Mouse (Mus musculus) cerebellum, adult 2 months (tissue): ENCODE measurements around the gene Dmrtc2. TPM values are rescaled to one million over a fixed set of nuclear protein-coding genes. Genes with fewer than 3 reads are reported as not detected.
A peak's percentile ranks its signal among the peaks of the same experiment; 100 is the strongest.
"Not testable (repeated sequence)": the region's sequence is repeated elsewhere in the genome, so short reads cannot be mapped to it uniquely, and the experiment has no call there.

Experiments
- DNase-seq, 2 experiments: peaks; one replicate each; pipeline ENCODE4 v3.0.0; 2021
- H3K27ac ChIP-seq: fragments of 200-500 bp; 2 replicates; pipeline ENCODE4 v1.5.1; 2012; ENCODE audit warnings: low read length, control low read depth, inconsistent platforms; ENCODE audit not compliant: insufficient read depth
- H3K27me3 ChIP-seq: fragments of 200-500 bp; 2 replicates; pipeline ENCODE4 v1.6.1; 2012; ENCODE audit warnings: inconsistent platforms, mild to moderate bottlenecking, low read length, moderate library complexity; ENCODE audit not compliant: control insufficient read depth, insufficient read depth
- H3K4me1 ChIP-seq: fragments of 200-500 bp; 2 replicates; pipeline ENCODE4 v1.6.1; 2011; ENCODE audit warnings: low read length; ENCODE audit not compliant: control insufficient read depth, insufficient read depth
- H3K4me3 ChIP-seq: fragments of 200-500 bp; replicated peaks from 2 replicates; pipeline ENCODE3; 2011; ENCODE audit warnings: mild to moderate bottlenecking, low read depth, low read length, control low read depth; ENCODE audit not compliant: insufficient read depth
- CTCF ChIP-seq: fragments of 200-500 bp; IDR thresholded peaks from 2 replicates; pipeline ENCODE4 v1.5.1; 2011; ENCODE audit warnings: low read depth, mild to moderate bottlenecking, control low read depth, low read length, moderate library complexity, borderline replicate concordance; ENCODE audit not compliant: insufficient read depth
- POLR2A ChIP-seq: fragments of 200-500 bp; IDR thresholded peaks from 2 replicates; pipeline ENCODE4 v1.6.1; 2011; ENCODE audit warnings: low read length, control low read depth, borderline replicate concordance; ENCODE audit not compliant: insufficient read depth
- WGBS: fragments of 180-500 bp; shearing (Covaris S2); methylation state at CpG from one replicate; pipeline ENCODE4 v1.1.7; 2018; 5-methylcytosine and 5-hydroxymethylcytosine counted together
- polyA plus RNA-seq: library from polyadenylated mRNA; depleted of rRNA; stranded (reverse); fragments of >200 nt; gene quantifications from 2 replicates; pipeline ENCODE4 v1.2.3, GENCODE M21; 2012; rRNA removed

Dmrtc2 gene
- polyA plus RNA-seq, result not detected in 2 replicates

DNA sequence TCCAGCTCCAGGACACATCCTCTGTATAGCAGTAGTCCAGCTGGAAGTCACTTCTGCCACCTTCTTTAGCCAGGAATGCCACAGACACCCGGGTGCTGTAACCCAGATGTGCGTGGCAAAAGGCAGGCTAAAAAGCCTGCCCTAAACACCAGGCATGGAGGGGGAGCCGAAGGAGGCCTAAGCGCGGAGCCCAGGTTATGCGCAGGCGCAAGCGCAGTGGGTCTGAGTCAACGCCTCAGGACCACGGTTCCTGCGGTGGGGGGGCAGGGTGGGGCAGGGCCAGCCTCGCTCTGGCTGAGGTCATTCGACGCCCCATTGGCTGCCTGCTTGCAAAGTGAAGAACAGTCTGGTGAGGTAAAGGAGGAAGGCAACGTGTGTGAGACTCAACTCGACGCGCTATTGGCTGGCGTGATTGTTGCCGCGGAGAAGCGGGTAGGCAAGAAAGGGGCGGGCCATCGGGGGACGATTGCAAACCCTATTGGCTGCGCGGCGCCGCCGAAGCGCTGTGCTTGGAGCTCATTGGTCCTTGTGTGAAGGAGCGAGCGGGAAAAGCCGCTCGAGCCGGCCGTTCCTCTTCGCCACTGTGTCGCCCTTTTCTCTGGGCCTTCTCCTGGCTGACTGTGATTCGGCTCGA lies at the start of gene Dmrtc2, which contains the start of gene Lypd4:
Gene Dmrtc2 (plus strand): TSS at position 526 of the 634 bp plus-strand sequence.
Gene Lypd4 (minus strand): TSS at position 410 of the 634 bp plus-strand sequence.
- 62% methylated on average over 41 of the region's 41 CpGs for WGBS
- DNase-seq, result no peak
- Histone ChIP-seq H3K4me1 (no peaks in the 10 kb centered on the region), H3K27ac (no peak within 1 kb of the TSS), H3K4me3 (no peak within 1 kb of the TSS), H3K27me3 (no peaks in the 10 kb centered on the region)
- no peak for TF ChIP-seq CTCF
- no peak for TF ChIP-seq POLR2A

- Histone ChIP-seq H3K27me3 (no peaks in the 10 kb centered on the region), H3K4me3 (no peak overlapping the region), H3K4me1 (peaks cover 12% of the 10 kb centered on the region), H3K27ac (no peak overlapping the region)
- no peak for TF ChIP-seq CTCF
- no peak for TF ChIP-seq POLR2A
- peak in 1 of 2 experiments; percentile 8 for DNase-seq
- 40% methylated on average over 7 of the region's 7 CpGs for whole genome bisulfite sequencing
Observed at GRCm38 (mm10) chr7:24824452-24824851, 45.4 kb upstream of the Dmrtc2 start.

DNA sequence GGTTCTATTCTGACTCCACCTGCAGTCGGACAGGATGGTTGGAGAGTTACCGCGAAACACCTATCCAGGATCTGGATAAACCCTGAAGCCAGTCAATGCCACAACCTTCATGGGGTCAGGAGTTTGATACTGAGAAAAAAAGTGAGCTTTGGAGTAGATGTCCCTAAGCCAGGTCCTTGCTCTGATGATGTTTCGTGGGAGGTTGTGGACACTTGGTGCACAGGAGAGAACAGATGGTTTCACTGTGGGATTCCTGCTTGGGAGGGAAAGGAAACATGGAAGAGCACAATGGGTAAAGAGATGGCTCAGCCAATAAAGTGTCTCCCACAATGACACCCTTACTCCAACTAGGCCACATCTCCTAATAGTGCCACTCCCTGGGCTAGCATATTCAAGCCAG lies 42.7 kb upstream of the Dmrtc2 start:
- DNase-seq, result peak; percentile 73 to 90
- 24% methylated on average over 4 of the region's 4 CpGs for WGBS
- H3K27ac ChIP-seq, result peak overlapping the region; percentile 59; the same call in 1 of the 2 replicates
- TF ChIP-seq POLR2A, result no peak
- TF ChIP-seq CTCF, result no peak
- H3K27me3 ChIP-seq, result no peaks in the 10 kb centered on the region
- H3K4me1 ChIP-seq, result peaks cover 12% of the 10 kb centered on the region
- H3K4me3 ChIP-seq, result no peak overlapping the region

DNA sequence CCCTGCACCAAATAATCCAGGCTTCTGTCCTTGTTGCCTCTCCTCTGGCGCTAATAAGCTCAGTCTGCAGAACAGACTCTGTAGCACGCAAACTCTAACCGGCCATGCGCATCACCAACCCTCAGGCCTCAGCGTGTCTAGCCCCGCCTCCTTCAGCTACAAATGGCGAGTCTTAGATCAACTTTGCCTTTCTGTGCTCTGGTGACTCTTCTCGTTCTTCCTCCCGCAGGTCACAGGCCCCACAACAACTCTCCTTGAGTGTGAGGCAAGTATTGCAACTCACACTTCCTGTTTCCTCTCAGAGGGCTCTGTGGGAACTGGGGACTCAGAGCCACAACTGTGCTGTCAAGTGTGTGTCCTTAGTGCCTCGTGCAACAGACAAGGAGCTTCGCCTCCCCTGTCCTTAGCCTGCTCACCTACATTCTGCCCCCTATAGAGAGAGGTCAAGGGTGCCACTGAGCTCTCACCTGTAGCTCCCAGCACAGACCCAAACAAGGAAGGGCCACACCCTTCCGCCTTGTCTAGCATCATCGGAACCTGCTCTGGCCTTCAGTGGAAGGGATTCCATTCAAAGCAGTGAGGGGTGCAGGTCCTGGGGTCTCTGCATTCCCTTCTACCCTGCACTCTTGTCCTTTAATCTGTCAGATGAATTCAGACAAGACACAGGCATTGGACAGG lies 31.0 kb upstream of the Dmrtc2 start:
- not testable (repeated sequence) for H3K27me3 ChIP-seq, H3K4me1 ChIP-seq, H3K27ac ChIP-seq, H3K4me3 ChIP-seq, DNase-seq
- WGBS, result 46% methylated on average over 13 of the region's 13 CpGs

DNA sequence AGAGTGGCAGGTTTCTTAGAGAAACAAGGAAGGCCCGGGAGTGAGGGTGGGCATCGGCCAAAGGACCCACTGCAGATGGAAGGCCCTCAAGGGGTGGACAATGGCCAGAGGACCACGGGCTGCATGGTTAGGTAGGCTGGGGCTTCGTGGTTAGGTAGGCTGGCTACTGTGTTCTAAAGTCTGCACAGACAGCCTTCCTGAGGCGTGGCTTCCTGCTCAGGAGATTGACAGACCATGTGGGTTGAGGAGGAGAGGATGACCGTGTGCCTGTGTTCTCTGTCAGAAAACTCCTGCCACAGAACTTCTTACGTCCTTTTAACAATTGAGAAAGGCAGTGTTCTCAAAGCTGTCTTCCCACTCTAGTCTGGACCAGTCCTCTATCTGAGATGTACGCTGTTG lies 30.4 kb upstream of the Dmrtc2 start:
- TF ChIP-seq POLR2A (no peak), CTCF (no peak)
- 81% methylated on average over 8 of the region's 8 CpGs for WGBS
- Histone ChIP-seq H3K27ac (no peak overlapping the region), H3K27me3 (no peaks in the 10 kb centered on the region), H3K4me1 (no peaks in the 10 kb centered on the region), H3K4me3 (no peak overlapping the region)
- DNase-seq, result no peak

DNA sequence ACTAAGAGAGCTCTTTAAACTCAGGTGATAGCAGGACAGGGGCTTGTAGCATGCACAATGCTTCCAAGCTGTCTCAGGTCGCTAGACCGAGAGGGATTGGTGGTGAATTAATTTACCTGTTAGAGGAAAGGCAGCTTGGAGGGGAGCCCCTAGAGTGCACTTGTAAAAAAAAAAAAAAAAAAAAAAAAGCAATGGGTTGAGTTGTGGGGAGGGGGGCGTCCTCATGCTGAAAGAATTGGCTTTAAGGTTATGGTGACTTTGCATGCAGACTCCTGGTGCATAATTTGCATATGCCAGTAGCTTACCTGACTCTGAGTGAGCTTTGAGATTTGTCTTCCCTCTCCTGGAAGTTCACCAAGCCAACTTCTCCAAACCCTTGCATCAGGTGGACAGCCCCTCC lies 29.5 kb upstream of the Dmrtc2 start:
- no peak for DNase-seq
- WGBS, result 68% methylated on average over 3 of the region's 3 CpGs
- TF ChIP-seq POLR2A (no peak), CTCF (no peak)
- no peak overlapping the region for H3K27ac ChIP-seq
- H3K4me1 ChIP-seq, result no peaks in the 10 kb centered on the region
- no peaks in the 10 kb centered on the region for H3K27me3 ChIP-seq
- H3K4me3 ChIP-seq, result no peak overlapping the region

GRCm38 (mm10) chr7:24841009-24841408 lies 28.8 kb upstream of the Dmrtc2 start:
- TF ChIP-seq CTCF (no peak), POLR2A (no peak)
- H3K4me3 ChIP-seq, result no peak overlapping the region
- no peak overlapping the region for H3K27ac ChIP-seq
- WGBS, result 84% methylated on average over 4 of the region's 4 CpGs
- no peaks in the 10 kb centered on the region for H3K27me3 ChIP-seq
- no peaks in the 10 kb centered on the region for H3K4me1 ChIP-seq
- no peak for DNase-seq

GRCm38 (mm10) chr7:24844144-24844543 lies 25.7 kb upstream of the Dmrtc2 start:
- WGBS, result 46% methylated on average over 5 of the region's 5 CpGs
- H3K4me3 ChIP-seq, result no peak overlapping the region
- H3K27ac ChIP-seq, result no peak overlapping the region
- DNase-seq, result no peak
- no peaks in the 10 kb centered on the region for H3K4me1 ChIP-seq
- TF ChIP-seq CTCF (no peak), POLR2A (no peak)
- no peaks in the 10 kb centered on the region for H3K27me3 ChIP-seq
